Mouse (Mus musculus): ENCODE measurements around the gene Gm765.

DNA sequence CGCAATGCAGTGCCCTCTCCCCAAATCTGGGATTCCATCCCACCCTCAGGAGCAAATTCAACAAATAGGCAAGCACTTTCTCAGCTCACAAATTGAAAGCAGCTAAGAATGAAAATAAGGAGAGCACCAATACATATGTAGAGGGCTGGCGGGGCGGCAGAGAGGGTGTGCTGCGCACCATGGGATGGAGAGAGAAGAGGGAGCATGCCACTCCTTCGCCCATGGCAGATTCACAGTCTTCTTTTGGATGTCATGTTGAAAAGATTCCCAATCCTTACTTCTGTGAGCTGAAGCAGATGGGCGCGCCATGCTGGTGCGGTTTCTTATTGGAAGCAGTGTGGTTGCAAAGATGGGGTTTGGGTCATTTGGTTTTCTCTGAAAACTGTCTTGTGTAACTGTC, 118.6 kb downstream of the Gm765 start:
- TF ChIP-seq CTCF (IDR thresholded peaks at IDR 0.05; ENCODE audit: low read depth) (no peak), EP300 (IDR thresholded peaks at IDR 0.05; ENCODE audit: low read depth) (no peak)

Data from liver, embryonic 14.5 days (tissue).